Mouse (Mus musculus) layer of hippocampus, adult 9-10 months (tissue): Measurements from ENCODE around the gene Olfr1279.
"Not testable (repeated sequence)": the region's sequence is repeated elsewhere in the genome, so short reads cannot be mapped to it uniquely, and the experiment has no call there.

Experiments
- DNase-seq: peaks from one replicate; pipeline ENCODE4 v3.0.0; 2022; ENCODE audit warnings: low spot score

Olfr1279 gene

DNA sequence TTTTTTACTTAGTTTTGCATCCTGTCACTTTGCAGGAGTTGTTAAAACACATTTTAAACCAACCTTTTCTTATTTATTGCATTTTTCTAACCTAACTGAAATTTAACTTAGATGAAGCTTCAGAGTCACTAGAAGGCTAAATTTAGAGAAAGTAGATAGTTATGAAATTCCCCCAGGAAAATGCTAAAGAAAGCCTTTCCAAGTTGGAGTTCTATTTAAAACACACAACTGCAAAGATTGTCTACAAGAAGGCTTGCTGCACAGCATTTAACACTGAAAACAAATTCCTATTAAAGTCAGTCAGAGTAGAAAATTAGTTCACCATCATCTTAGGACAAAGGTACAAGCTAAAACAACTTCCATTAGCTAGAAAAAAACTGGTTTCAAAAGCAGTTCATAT is at the start of gene Olfr1279:
TSS of gene Olfr1279 (plus strand) at position 262 of the 400 bp plus-strand sequence.
- no peak for DNase-seq

DNA sequence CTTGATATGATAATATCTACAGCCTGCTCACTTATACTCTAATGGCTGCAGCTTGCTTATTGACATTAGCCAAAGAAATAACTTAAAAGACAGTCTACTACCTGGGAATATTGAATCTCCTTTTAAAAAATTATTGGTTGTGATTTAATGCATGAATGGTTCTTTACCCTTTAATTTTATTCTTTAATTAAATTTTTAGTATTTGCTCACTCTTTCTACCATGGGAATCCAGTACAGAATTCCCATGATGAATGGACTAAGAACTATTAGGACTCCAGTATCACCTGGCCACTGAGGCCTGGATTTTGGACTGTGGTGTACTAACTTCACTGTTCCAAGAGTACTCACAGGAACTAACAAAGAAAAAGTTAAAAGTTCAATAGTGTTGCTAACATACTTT is 46.2 kb upstream of the Olfr1279 start, which contains the start of gene Olfr1276:
TSS of gene Olfr1276 (plus strand) at position 301 of the 400 bp plus-strand sequence.
- no peak for DNase-seq

DNA sequence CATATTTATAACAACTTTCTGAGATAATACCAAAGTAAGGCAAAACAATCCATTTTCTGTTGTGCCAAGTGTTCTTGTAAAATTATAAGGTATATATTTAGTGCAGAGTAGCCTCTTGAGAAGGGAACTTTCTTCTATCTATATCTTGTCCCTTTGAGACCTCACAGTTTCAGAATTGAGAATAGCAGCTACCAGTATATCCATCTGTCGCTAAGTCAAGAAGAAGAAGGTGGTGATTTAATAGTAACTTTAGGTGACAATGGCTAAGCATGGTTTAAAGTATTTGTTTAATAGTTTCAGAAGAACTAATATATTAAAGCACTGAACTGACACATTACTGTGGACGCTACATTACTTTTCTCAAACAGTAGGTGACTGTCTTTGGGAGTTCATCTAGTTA is 26.4 kb upstream of the Olfr1279 start, which contains the start of gene Olfr1277:
TSS of gene Olfr1277 (minus strand) at position 101 of the 400 bp plus-strand sequence.
- no peak for DNase-seq

DNA sequence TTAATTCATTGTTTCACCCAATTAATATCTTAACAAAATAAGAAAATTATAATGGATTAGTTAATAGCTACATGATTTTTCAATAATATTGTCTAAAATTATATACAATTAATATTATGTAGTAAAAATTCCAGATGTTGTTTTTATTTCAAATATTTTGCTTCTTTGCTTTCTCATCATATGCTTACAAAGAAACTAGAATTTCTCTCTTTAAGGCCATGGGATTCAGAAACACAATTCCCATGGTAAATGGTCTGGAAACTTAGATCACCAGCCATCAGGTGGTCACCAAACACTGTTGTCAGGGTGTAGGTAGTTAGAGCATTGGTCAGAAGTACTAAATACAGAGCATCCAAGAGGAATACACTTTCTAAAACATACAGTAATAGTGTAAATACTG is 10.6 kb upstream of the Olfr1279 start, which contains the start of gene Olfr1278:
TSS of gene Olfr1278 (plus strand) at position 301 of the 400 bp plus-strand sequence.
- no peak for DNase-seq

GRCm38 (mm10) chr2:111298541-111298940 is 1.9 kb upstream of the Olfr1279 start:
- DNase-seq = no peak

- DNase-seq = no peak
Observed at GRCm38 (mm10) chr2:111313717-111314116, 13.3 kb downstream of the Olfr1279 start, which contains the start of gene Olfr1280. TSS of gene Olfr1280 (plus strand) at chr2:111314017.

DNA sequence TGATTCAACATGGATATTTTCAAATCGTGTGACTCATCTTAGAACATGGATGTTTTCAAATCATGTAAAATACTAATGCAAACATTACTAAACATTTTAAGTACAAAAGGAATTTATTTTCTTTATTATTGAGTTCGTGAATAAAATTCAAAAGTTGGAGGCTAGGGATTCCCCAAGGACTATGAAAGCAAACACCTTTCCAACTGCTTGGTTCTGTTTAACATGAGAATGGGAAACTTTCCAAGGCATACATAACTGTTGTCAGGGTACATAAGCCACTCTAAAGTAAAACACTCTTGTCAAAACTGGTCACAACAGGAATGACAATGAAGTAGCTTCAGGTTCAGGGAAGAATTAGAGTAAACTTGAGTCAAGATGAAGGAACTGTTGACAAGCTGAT is 25.8 kb downstream of the Olfr1279 start, which contains the start of gene Olfr1281:
TSS of gene Olfr1281 (plus strand) at position 301 of the 400 bp plus-strand sequence.
- no peak for DNase-seq

- DNase-seq = not testable (repeated sequence)
Observed at GRCm38 (mm10) chr2:111333721-111334120, 33.3 kb downstream of the Olfr1279 start.

- DNase-seq = no peak
Observed at GRCm38 (mm10) chr2:111335976-111336375, 35.5 kb downstream of the Olfr1279 start, which contains the start of gene Olfr1282. TSS of gene Olfr1282 (minus strand) at chr2:111336076.
